Mouse (Mus musculus) hindbrain, postnatal 0 days (tissue): Measurements from ENCODE around the gene Gm49486. TPM values are rescaled to one million over a fixed set of nuclear protein-coding genes. Genes with fewer than 3 reads are reported as not detected.

ENCODE experiments used
- ATAC-seq: fragments of 200-750 bp; cut with Nextera tagmentation; 2 replicates; pipeline ENCODE4 v1.8.0; 2017; ENCODE audit warnings: mild to moderate bottlenecking, moderate TSS enrichment, moderate library complexity
- DNase-seq: peaks from one replicate; pipeline ENCODE4 v3.0.0-alpha.2; 2015; ENCODE audit warnings: low spot score
- H3K27ac ChIP-seq: fragments of 300-500 bp; sonication (generic); 2 replicates; pipeline ENCODE4 v1.5.1; 2014; ENCODE audit warnings: mild to moderate bottlenecking
- H3K27me3 ChIP-seq: fragments of 300-500 bp; sonication (generic); 2 replicates; pipeline ENCODE4 v1.6.1; 2014; ENCODE audit warnings: low read length, mixed read lengths; ENCODE audit not compliant: insufficient read depth
- H3K36me3 ChIP-seq: fragments of 300-500 bp; sonication (generic); 2 replicates; pipeline ENCODE4 v1.6.1; 2014; ENCODE audit warnings: low read length, mixed read lengths; ENCODE audit not compliant: insufficient read depth
- H3K4me1 ChIP-seq: fragments of 300-500 bp; sonication (generic); 2 replicates; pipeline ENCODE4 v1.6.1; 2014; ENCODE audit warnings: antibody characterized with exemption, low read length, mixed read lengths; ENCODE audit not compliant: insufficient read depth
- H3K4me2 ChIP-seq: fragments of 300-500 bp; sonication (generic); 2 replicates; pipeline ENCODE4 v1.6.1; 2014; ENCODE audit warnings: low read depth, mild to moderate bottlenecking, low read length, moderate library complexity, mixed read lengths
- H3K4me3 ChIP-seq: fragments of 300-500 bp; sonication (generic); 2 replicates; pipeline ENCODE4 v1.5.1; 2014; ENCODE audit warnings: low read length
- H3K9ac ChIP-seq: fragments of 300-500 bp; sonication (generic); replicated peaks from 2 replicates; pipeline ENCODE4 v1.6.1; 2014; ENCODE audit warnings: mild to moderate bottlenecking, low read length, moderate library complexity, mixed read lengths
- H3K9me3 ChIP-seq: fragments of 300-500 bp; sonication (generic); 2 replicates; pipeline ENCODE4 v1.6.1; 2016; ENCODE audit warnings: low read length, mixed read lengths
- CTCF ChIP-seq: IDR thresholded peaks from 2 replicates; pipeline ENCODE4 v1.5.1; 2016; ENCODE audit warnings: antibody characterized with exemption, control low read depth, low read depth
- WGBS: fragments of 180-500 bp; shearing (Covaris S2); extraction: QIAGEN DNeasy Blood & Tissue Kit; methylation state at CpG from one replicate; pipeline ENCODE4 v1.1.7; 2014; 5-methylcytosine and 5-hydroxymethylcytosine counted together
- polyA plus RNA-seq: library from polyadenylated mRNA; unstranded; fragments of >200 nt; fragmentation: Nextera tagmentation; extraction: Ambion mirVana; gene quantifications from 2 replicates; pipeline ENCODE4 v1.2.1, GENCODE M21; 2015
- total RNA-seq: library from RNA; depleted of rRNA; stranded (reverse); fragments of >200 nt; gene quantifications from 2 replicates; pipeline ENCODE4 v1.2.3, GENCODE M21; 2014

The Gm49486 gene
- total and polyA plus RNA-seq, 2 experiments from 2014 or later: 1.7 to 2.1 TPM

- 52% methylated on average over 5 of the region's 5 CpGs for WGBS
- H3K27ac ChIP-seq: no peak overlapping the region
- DNase-seq: no peak
- TF ChIP-seq CTCF: peak; percentile 19; the same call in 1 of the 2 replicates
- no peak overlapping the region for H3K4me2 ChIP-seq
- H3K4me1 ChIP-seq: no peaks in the 10 kb centered on the region
- no peak overlapping the region for H3K9ac ChIP-seq
- no peak for ATAC-seq
- H3K4me3 ChIP-seq: no peak overlapping the region
- H3K36me3 ChIP-seq: no peaks in the 10 kb centered on the region
- H3K9me3 ChIP-seq: no peaks in the 10 kb centered on the region
- no peaks in the 10 kb centered on the region for H3K27me3 ChIP-seq
Measured at GRCm38 (mm10) chr15:79280850-79281249, 51.7 kb downstream of the Gm49486 start.

GRCm38 (mm10) chr15:79281389-79281788 is 52.2 kb downstream of the Gm49486 start:
- Histone ChIP-seq H3K4me3 (no peak overlapping the region), H3K4me1 (no peaks in the 10 kb centered on the region), H3K4me2 (no peak overlapping the region), H3K9me3 (no peaks in the 10 kb centered on the region), H3K27ac (no peak overlapping the region), H3K27me3 (no peaks in the 10 kb centered on the region), H3K9ac (no peak overlapping the region), H3K36me3 (no peaks in the 10 kb centered on the region)
- TF ChIP-seq CTCF: no peak
- no peak for ATAC-seq
- 94% methylated on average over 1 of the region's 1 CpGs for WGBS
- no peak for DNase-seq

GRCm38 (mm10) chr15:79282434-79282833 is 53.2 kb downstream of the Gm49486 start:
- DNase-seq: no peak
- no peaks in the 10 kb centered on the region for H3K4me1 ChIP-seq
- no peak overlapping the region for H3K4me2 ChIP-seq
- WGBS: 86% methylated on average over 5 of the region's 5 CpGs
- ATAC-seq: no peak
- H3K4me3 ChIP-seq: no peak overlapping the region
- H3K27ac ChIP-seq: no peak overlapping the region
- H3K27me3 ChIP-seq: no peaks in the 10 kb centered on the region
- H3K36me3 ChIP-seq: no peaks in the 10 kb centered on the region
- no peak overlapping the region for H3K9ac ChIP-seq
- H3K9me3 ChIP-seq: no peaks in the 10 kb centered on the region
- TF ChIP-seq CTCF: no peak

- no peak overlapping the region for H3K27ac ChIP-seq
- no peak for DNase-seq
- no peak overlapping the region for H3K9ac ChIP-seq
- no peak overlapping the region for H3K4me2 ChIP-seq
- WGBS: 81% methylated on average over 4 of the region's 4 CpGs
- TF ChIP-seq CTCF: no peak
- ATAC-seq: no peak
- no peaks in the 10 kb centered on the region for H3K27me3 ChIP-seq
- H3K4me3 ChIP-seq: no peak overlapping the region
- no peaks in the 10 kb centered on the region for H3K36me3 ChIP-seq
- no peaks in the 10 kb centered on the region for H3K4me1 ChIP-seq
- no peaks in the 10 kb centered on the region for H3K9me3 ChIP-seq
Measured at GRCm38 (mm10) chr15:79283371-79283770, 54.2 kb downstream of the Gm49486 start.

- no peaks in the 10 kb centered on the region for H3K27me3 ChIP-seq
- no peaks in the 10 kb centered on the region for H3K4me1 ChIP-seq
- ATAC-seq: no peak
- H3K36me3 ChIP-seq: no peaks in the 10 kb centered on the region
- no peak within 1 kb of the TSS for H3K9ac ChIP-seq
- H3K4me2 ChIP-seq: no peak within 1 kb of the TSS
- TF ChIP-seq CTCF: no peak
- H3K9me3 ChIP-seq: no peaks in the 10 kb centered on the region
- WGBS: 64% methylated on average over 10 of the region's 10 CpGs
- H3K4me3 ChIP-seq: no peak within 1 kb of the TSS
- no peak for DNase-seq
- no peak within 1 kb of the TSS for H3K27ac ChIP-seq
Measured at GRCm38 (mm10) chr15:79285399-79285798, 56.2 kb downstream of the Gm49486 start, which contains the start of gene Baiap2l2. TSS of gene Baiap2l2 (minus strand) at chr15:79285537.

- DNase-seq: no peak
- no peaks in the 10 kb centered on the region for H3K9me3 ChIP-seq
- no peaks in the 10 kb centered on the region for H3K4me1 ChIP-seq
- 90% methylated on average over 7 of the region's 7 CpGs for WGBS
- no peak for TF ChIP-seq CTCF
- no peaks in the 10 kb centered on the region for H3K36me3 ChIP-seq
- no peak for ATAC-seq
- no peak overlapping the region for H3K4me2 ChIP-seq
- no peak overlapping the region for H3K27ac ChIP-seq
- H3K27me3 ChIP-seq: no peaks in the 10 kb centered on the region
- no peak overlapping the region for H3K4me3 ChIP-seq
- no peak overlapping the region for H3K9ac ChIP-seq
Measured at GRCm38 (mm10) chr15:79286141-79286540, 57.0 kb downstream of the Gm49486 start.

GRCm38 (mm10) chr15:79287091-79287490 is 57.9 kb downstream of the Gm49486 start:
- no peak overlapping the region for H3K4me3 ChIP-seq
- H3K9ac ChIP-seq: no peak overlapping the region
- H3K4me1 ChIP-seq: no peaks in the 10 kb centered on the region
- DNase-seq (no peak), ATAC-seq (no peak)
- H3K4me2 ChIP-seq: no peak overlapping the region
- H3K36me3 ChIP-seq: no peaks in the 10 kb centered on the region
- H3K9me3 ChIP-seq: no peaks in the 10 kb centered on the region
- H3K27ac ChIP-seq: no peak overlapping the region
- no peaks in the 10 kb centered on the region for H3K27me3 ChIP-seq
- WGBS: 88% methylated on average over 7 of the region's 7 CpGs
- TF ChIP-seq CTCF: no peak
